Mouse (Mus musculus) inflammation-experienced regulatory T-cells, adult 6 months (primary cell): ENCODE results near the gene Itga3. TPM values are rescaled to one million over a fixed set of nuclear protein-coding genes. Genes with fewer than 3 reads are reported as not detected.

ENCODE experiments used
- ATAC-seq: one replicate; pipeline ENCODE4 v1.8.0; 2017
- polyA plus RNA-seq, 3 experiments: library from polyadenylated mRNA; unstranded; fragments of 100-300 nt; shearing (Covaris generic); gene quantifications; one replicate each; pipeline ENCODE4 v1.2.1; 2017

Gene Itga3
- polyA plus RNA-seq, result 1 to 10 TPM in 2 of 3 experiments, under 1 TPM in 1; 0.93 to 2.2 (median 1.0) TPM

GRCm38 (mm10) chr11:95076536-95077111 is at the start of gene Itga3:
Itga3 (minus strand) TSS chr11:95076801.
- peak; percentile 60 for ATAC-seq

DNA sequence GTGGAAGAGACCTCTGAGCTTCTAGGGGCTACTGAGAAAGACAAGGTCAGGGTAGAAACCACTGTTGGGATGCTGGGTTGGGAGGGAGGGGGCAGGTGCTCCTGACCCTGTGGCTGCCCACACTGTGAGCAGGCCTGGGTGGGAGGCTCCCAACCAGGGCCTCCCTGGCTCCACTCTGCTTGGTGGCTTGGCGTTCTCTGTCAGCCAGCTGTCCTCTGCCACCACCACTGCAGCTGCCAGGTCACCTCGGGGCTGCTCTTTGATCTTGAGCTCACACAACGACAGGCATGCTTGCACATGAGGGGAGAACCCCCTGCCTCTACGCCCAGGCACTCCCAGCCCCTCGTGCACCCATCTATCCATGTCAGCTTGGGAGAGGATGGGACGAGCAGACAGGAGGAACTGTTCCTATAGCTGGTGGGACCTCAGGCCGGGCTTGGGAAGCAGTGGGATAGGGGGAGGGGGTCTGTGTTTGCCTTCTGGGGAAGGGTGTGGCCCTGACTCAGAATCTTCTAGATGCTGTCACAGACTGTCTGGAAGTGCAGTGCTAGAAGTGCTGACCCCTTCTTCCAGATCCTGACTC is 48.9 kb upstream of the Itga3 start:
- no peak for ATAC-seq

DNA sequence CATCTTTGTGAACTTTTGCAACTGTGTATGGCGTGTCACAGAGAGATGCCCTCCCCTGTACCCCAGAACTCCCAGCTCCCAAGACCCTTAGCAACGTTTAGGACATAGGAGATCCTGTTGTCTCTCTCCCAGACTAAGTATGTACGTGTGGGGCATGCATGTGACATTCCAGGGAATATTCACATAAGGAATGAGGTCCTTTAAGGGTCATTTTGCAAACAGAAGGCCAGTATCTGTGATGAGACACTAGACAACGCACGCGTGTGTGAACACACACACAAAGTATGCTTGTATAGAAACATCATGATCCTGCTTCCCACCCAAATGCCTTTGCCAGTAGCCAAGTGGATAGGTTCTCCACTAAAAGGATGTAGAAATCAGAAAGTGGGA is 45.5 kb upstream of the Itga3 start:
- no peak for ATAC-seq

DNA sequence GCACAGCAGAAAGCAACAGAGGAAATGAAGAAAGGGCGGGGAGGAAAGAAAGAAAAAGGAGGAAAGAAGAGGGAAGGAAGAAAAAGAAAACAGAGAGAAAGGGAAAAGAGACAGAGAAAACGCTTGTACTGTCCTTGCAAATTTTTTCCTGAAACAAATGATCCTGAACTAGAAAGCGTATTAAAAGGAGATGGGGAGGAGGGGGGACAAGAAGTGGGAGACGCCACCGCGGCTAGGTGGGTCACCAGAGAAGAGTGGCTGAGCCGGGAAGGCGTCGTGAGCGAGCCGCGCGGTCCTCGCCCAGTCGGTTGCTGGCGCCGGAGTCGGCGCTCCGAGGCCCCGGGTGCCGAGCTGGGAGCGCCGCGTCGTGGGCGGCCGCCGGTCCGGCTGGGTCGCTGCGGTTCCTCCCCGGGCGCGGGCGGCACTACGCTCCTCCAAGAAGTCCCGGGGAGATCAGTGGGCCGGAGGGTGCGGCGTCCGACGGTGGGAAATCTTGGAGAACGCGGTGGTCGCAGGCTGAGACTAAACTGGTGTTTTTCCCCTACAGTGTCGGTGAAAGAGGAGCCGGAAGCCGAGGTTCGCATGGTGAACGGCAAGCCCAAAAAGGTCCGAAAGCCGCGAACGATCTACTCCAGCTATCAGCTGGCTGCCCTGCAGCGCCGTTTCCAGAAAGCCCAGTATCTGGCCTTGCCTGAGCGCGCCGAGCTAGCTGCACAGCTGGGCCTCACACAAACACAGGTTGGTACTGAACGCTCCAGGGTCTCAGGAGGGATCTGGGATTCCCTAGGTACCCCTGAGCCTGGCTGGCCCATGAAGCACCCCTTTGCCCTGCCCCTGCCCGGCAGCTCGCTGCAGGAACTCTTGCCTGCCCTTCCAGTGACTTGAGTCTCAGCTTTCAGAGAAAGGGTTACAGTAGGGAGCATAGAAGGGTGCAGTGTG is 44.8 kb upstream of the Itga3 start:
- no peak for ATAC-seq

- ATAC-seq, result no peak
These were observed 44.0 kb upstream of the Itga3 start for GRCm38 (mm10) chr11:95120633-95121020.

GRCm38 (mm10) chr11:95119990-95120632 is 43.5 kb upstream of the Itga3 start, which contains the start of gene Dlx3:
Dlx3 (plus strand) TSS chr11:95120119.
- no peak for ATAC-seq

DNA sequence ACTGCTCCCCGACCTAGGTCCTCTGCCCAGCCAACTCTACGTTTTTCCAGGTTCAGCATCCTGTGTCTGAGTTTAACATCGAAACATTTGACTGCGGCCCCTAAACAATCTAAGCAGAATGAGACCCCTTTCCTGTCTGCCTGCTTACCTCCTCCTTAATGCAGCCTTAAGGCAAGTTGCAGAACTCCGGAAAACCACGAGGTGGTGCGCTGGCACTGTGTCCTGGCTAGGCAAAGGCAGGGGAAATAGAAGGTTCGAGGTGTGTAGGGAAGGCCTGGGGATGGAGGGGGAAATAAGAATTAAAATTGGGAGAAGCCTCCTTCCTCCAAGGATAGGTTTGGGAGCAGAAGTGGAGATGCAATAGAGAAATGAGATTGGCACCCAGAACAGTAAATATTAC is 41.9 kb upstream of the Itga3 start:
- no peak for ATAC-seq

DNA sequence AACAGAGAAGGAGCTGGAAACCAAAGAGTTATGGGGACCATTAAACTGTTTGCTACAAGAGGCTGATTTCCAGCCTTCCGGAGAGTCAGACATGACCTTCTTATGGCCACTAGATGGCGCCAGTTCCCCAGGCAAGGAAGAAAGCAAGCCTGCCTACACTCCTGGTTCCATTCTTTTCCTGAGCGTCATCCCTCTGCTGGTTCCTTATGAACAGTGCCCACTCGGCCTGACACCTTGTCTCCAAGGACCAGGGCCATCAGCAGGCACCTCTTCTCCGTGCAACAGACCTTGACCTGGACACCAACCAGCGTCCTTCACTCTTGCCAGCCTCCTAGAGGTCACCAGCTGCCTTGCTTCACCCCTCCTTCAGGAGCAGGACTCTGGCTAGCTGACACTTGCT is 40.4 kb upstream of the Itga3 start:
- ATAC-seq, result no peak

DNA sequence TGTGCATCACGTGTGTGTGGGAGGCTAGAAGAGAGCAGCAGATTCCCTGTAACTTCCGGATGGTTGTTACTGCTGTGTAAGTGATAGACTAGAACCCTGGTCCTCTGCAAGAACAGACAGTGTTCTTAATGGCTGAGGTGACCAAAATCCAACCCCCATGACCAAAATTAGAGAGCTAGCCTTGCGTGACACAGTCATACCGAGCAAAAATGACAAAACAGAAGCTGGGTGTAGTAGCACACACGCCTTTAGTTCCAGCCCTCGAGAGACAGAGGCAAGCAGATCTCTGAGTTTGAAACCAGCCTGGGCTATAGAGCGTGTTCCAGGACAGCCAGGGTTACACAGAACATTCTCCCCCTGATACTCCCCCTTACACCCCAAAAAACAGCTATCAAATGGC is 33.5 kb upstream of the Itga3 start:
- no peak for ATAC-seq

- no peak for ATAC-seq
These were observed 32.4 kb upstream of the Itga3 start for GRCm38 (mm10) chr11:95109000-95109399.

GRCm38 (mm10) chr11:95106440-95107236 is 30.0 kb upstream of the Itga3 start:
- no peak for ATAC-seq

- ATAC-seq, result no peak
These were observed 28.8 kb upstream of the Itga3 start for GRCm38 (mm10) chr11:95105274-95105874.

- ATAC-seq, result no peak
These were observed 27.7 kb upstream of the Itga3 start for GRCm38 (mm10) chr11:95104266-95104665.

DNA sequence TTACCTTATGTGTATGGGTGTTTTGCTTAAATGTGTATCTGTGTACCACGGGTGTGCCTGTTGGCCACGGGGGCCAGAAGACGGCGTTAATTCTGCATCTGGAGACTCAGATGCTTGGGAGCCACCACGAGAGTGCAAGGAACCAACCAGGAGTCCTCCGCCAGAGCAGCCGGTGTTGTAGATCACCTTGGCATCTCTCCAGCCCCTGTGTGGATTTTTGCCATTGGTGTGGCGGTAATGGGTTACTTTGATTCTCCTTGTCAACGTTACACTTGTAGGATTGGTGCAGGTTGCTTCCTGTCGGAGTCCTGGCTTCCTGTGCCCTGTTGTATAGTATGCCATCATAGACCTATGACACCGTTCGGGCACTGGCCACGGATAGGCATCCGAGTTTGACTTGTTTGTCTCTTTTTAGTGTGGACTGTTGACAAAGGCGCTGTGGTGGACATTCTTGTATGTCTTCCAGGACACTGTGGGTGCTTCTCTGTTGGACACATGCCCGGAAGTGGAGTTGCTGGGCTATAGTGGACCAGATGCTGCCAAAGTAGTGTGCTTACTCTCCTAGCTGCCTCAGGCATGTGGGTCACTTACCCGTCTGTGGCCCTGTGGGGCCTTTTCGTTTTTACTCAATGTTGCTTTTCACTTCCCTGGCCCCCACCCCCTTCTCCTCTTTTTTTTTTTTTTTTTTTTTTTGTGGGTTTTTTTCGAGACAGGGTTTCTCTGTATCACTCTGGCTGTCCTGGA is 25.7 kb upstream of the Itga3 start:
- no peak for ATAC-seq

- ATAC-seq, result no peak
These were observed 24.6 kb upstream of the Itga3 start for GRCm38 (mm10) chr11:95101071-95101788.

DNA sequence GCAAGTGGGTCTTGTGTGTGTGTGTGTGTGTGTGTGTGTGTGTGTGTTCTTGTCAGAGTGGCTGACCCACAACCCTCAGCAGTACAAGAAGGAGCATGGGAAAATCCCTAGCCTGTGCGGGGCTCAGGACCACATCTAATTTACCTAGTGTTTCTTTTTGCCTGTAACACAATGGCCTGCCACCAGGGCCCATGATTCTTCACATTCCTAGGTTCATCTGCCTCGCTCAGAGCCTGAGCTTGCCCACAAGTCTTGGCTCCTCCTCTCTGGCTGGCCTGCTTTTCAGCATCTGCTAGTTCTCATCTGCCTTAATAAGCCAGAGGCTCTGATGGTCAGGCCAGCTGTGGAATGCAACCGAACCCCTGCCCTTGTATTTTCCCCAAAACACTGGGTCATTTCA is 23.8 kb upstream of the Itga3 start:
- ATAC-seq, result no peak

GRCm38 (mm10) chr11:95098346-95099095 is 21.9 kb upstream of the Itga3 start:
- ATAC-seq, result no peak

- ATAC-seq, result no peak
These were observed 21.3 kb upstream of the Itga3 start for GRCm38 (mm10) chr11:95097889-95098288.

GRCm38 (mm10) chr11:95096608-95097373 is 20.2 kb upstream of the Itga3 start:
- no peak for ATAC-seq
